Mouse (Mus musculus): ENCODE results near the gene Olfr1496. TPM values are rescaled to one million over a fixed set of nuclear protein-coding genes. Genes with fewer than 3 reads are reported as not detected.
"Not testable (repeated sequence)": the region's sequence is repeated elsewhere in the genome, so short reads cannot be mapped to it uniquely, and the experiment has no call there.

Olfr1496 gene
- polyA plus RNA-seq (2015; fragmentation: Nextera tagmentation; extraction: Ambion mirVana) = not detected in 2 replicates

GRCm38 (mm10) chr19:13777578-13777977, at the start of gene Olfr1496:
Gene Olfr1496, plus strand, starts transcription at chr19:13777878.
- H3K36me3 ChIP-seq (replicated peaks) = no peaks in the 10 kb centered on the region
- H3K4me1 ChIP-seq (replicated peaks) = no peaks in the 10 kb centered on the region
- H3K27ac ChIP-seq (replicated peaks) = no peak within 1 kb of the TSS
- no peaks in the 10 kb centered on the region for H3K9me3 ChIP-seq (replicated peaks)
- 60% methylated on average over 1 of the region's 1 CpGs for WGBS (ENCODE audit: insufficient replicate concordance)
- no peak within 1 kb of the TSS for H3K9ac ChIP-seq
- H3K27me3 ChIP-seq = no peaks in the 10 kb centered on the region
- no peak within 1 kb of the TSS for H3K4me3 ChIP-seq (replicated peaks)
- H3K4me2 ChIP-seq = no peak within 1 kb of the TSS
- no peak for ATAC-seq (ENCODE audit: insufficient read depth)

- Histone ChIP-seq H3K36me3 (replicated peaks) (no peaks in the 10 kb centered on the region), H3K4me2 (no peak within 1 kb of the TSS), H3K27me3 (no peaks in the 10 kb centered on the region), H3K4me1 (replicated peaks) (no peaks in the 10 kb centered on the region), H3K4me3 (replicated peaks) (no peak within 1 kb of the TSS), H3K9ac (no peak within 1 kb of the TSS), H3K27ac (replicated peaks) (no peak within 1 kb of the TSS), H3K9me3 (replicated peaks) (no peaks in the 10 kb centered on the region)
- 66% methylated on average over 4 of the region's 4 CpGs for WGBS (ENCODE audit: insufficient replicate concordance)
- no peak for ATAC-seq (ENCODE audit: insufficient read depth)
Observed at GRCm38 (mm10) chr19:13739428-13739827, 38.2 kb upstream of the Olfr1496 start, which contains the start of gene Olfr1494. Gene Olfr1494, plus strand, starts transcription at chr19:13739728.

- Histone ChIP-seq H3K36me3 (replicated peaks) (no peaks in the 10 kb centered on the region), H3K27ac (replicated peaks) (no peak overlapping the region), H3K9ac (no peak overlapping the region), H3K4me3 (replicated peaks) (no peak overlapping the region), H3K4me2 (no peak overlapping the region), H3K4me1 (replicated peaks) (no peaks in the 10 kb centered on the region), H3K27me3 (no peaks in the 10 kb centered on the region), H3K9me3 (replicated peaks) (0 out of 2 replicates have a peak, but pooled peaks cover 3% of the 10 kb centered on the region)
- WGBS (ENCODE audit: insufficient replicate concordance) = 68% methylated on average over 1 of the region's 1 CpGs
- no peak for ATAC-seq (ENCODE audit: insufficient read depth)
Observed at GRCm38 (mm10) chr19:13749366-13749765, 28.3 kb upstream of the Olfr1496 start.

GRCm38 (mm10) chr19:13764306-13764705, 13.4 kb upstream of the Olfr1496 start, which contains the start of gene Olfr1495:
Gene Olfr1495, plus strand, starts transcription at chr19:13764606.
- H3K4me1 ChIP-seq (replicated peaks) = no peaks in the 10 kb centered on the region
- 51% methylated on average over 3 of the region's 3 CpGs for WGBS (ENCODE audit: insufficient replicate concordance)

GRCm38 (mm10) chr19:13768565-13769276, 9.0 kb upstream of the Olfr1496 start:
- Histone ChIP-seq H3K4me1 (replicated peaks) (no peaks in the 10 kb centered on the region), H3K36me3 (replicated peaks) (no peaks in the 10 kb centered on the region), H3K27ac (replicated peaks) (no peak overlapping the region), H3K4me2 (no peak overlapping the region), H3K27me3 (no peaks in the 10 kb centered on the region), H3K9me3 (replicated peaks) (no peaks in the 10 kb centered on the region), H3K9ac (no peak overlapping the region), H3K4me3 (replicated peaks) (no peak overlapping the region)
- WGBS (ENCODE audit: insufficient replicate concordance) = 70% methylated on average over 9 of the region's 9 CpGs
- ATAC-seq (ENCODE audit: insufficient read depth) = no peak

More at GRCm38 (mm10) chr19:13764306-13764705, 13.4 kb upstream of the Olfr1496 start, which contains the start of gene Olfr1495:
- Histone ChIP-seq H3K4me3 (replicated peaks) (no peak within 1 kb of the TSS), H3K36me3 (replicated peaks) (no peaks in the 10 kb centered on the region), H3K27me3 (no peaks in the 10 kb centered on the region), H3K9ac (no peak within 1 kb of the TSS), H3K4me2 (no peak within 1 kb of the TSS), H3K27ac (replicated peaks) (no peak within 1 kb of the TSS), H3K9me3 (replicated peaks) (no peaks in the 10 kb centered on the region)
- no peak for ATAC-seq (ENCODE audit: insufficient read depth)

- Histone ChIP-seq H3K4me2 (no peak within 1 kb of the TSS), H3K4me1 (replicated peaks) (no peaks in the 10 kb centered on the region), H3K9ac (no peak within 1 kb of the TSS), H3K27ac (replicated peaks) (no peak within 1 kb of the TSS), H3K27me3 (no peaks in the 10 kb centered on the region), H3K36me3 (replicated peaks) (no peaks in the 10 kb centered on the region), H3K4me3 (replicated peaks) (no peak within 1 kb of the TSS), H3K9me3 (replicated peaks) (no peaks in the 10 kb centered on the region)
- no peak for ATAC-seq (ENCODE audit: insufficient read depth)
Observed at GRCm38 (mm10) chr19:13798102-13798501, 20.4 kb downstream of the Olfr1496 start, which contains the start of gene Olfr1497. Gene Olfr1497, minus strand, starts transcription at chr19:13798202.

GRCm38 (mm10) chr19:13805486-13805885, 27.8 kb downstream of the Olfr1496 start:
- not testable (repeated sequence) for H3K27me3 ChIP-seq; H3K4me3 ChIP-seq (replicated peaks); H3K9me3 ChIP-seq (replicated peaks); H3K4me2 ChIP-seq; H3K4me1 ChIP-seq (replicated peaks); ATAC-seq (ENCODE audit: insufficient read depth); H3K9ac ChIP-seq; H3K27ac ChIP-seq (replicated peaks); H3K36me3 ChIP-seq (replicated peaks)
- WGBS (ENCODE audit: insufficient replicate concordance) = 36% methylated on average over 1 of the region's 1 CpGs

GRCm38 (mm10) chr19:13812823-13813222, 35.1 kb downstream of the Olfr1496 start:
- Histone ChIP-seq H3K27me3 (no peaks in the 10 kb centered on the region), H3K9ac (no peak overlapping the region)

GRCm38 (mm10) chr19:13818827-13819226, 41.1 kb downstream of the Olfr1496 start:
- Histone ChIP-seq H3K27me3 (no peaks in the 10 kb centered on the region), H3K4me2 (no peak overlapping the region), H3K36me3 (replicated peaks) (no peaks in the 10 kb centered on the region), H3K27ac (replicated peaks) (no peak overlapping the region), H3K4me1 (replicated peaks) (no peaks in the 10 kb centered on the region), H3K9me3 (replicated peaks) (no peaks in the 10 kb centered on the region), H3K4me3 (replicated peaks) (no peak overlapping the region), H3K9ac (no peak overlapping the region)
- WGBS (ENCODE audit: insufficient replicate concordance) = 25% methylated on average over 5 of the region's 5 CpGs
- no peak for ATAC-seq (ENCODE audit: insufficient read depth)

More at GRCm38 (mm10) chr19:13812823-13813222, 35.1 kb downstream of the Olfr1496 start:
- Histone ChIP-seq H3K9me3 (replicated peaks) (no peaks in the 10 kb centered on the region), H3K4me2 (no peak overlapping the region), H3K27ac (replicated peaks) (no peak overlapping the region), H3K36me3 (replicated peaks) (no peaks in the 10 kb centered on the region), H3K4me1 (replicated peaks) (no peaks in the 10 kb centered on the region), H3K4me3 (replicated peaks) (no peak overlapping the region)
- ATAC-seq (ENCODE audit: insufficient read depth) = no peak
- WGBS (ENCODE audit: insufficient replicate concordance) = 51% methylated on average over 2 of the region's 2 CpGs

- no peak for ATAC-seq (ENCODE audit: insufficient read depth)
- no peak within 1 kb of the TSS for H3K9ac ChIP-seq
- no peaks in the 10 kb centered on the region for H3K36me3 ChIP-seq (replicated peaks)
- H3K4me2 ChIP-seq = no peak within 1 kb of the TSS
- H3K4me1 ChIP-seq (replicated peaks) = no peaks in the 10 kb centered on the region
- no peak within 1 kb of the TSS for H3K27ac ChIP-seq (replicated peaks)
- no peaks in the 10 kb centered on the region for H3K9me3 ChIP-seq (replicated peaks)
- H3K27me3 ChIP-seq = no peaks in the 10 kb centered on the region
- H3K4me3 ChIP-seq (replicated peaks) = no peak within 1 kb of the TSS
Observed at GRCm38 (mm10) chr19:13819347-13819746, 41.7 kb downstream of the Olfr1496 start, which contains the start of gene Olfr1499. Gene Olfr1499, minus strand, starts transcription at chr19:13819447.

- H3K27ac ChIP-seq (replicated peaks) = no peak overlapping the region
- no peak overlapping the region for H3K4me2 ChIP-seq
- H3K9me3 ChIP-seq (replicated peaks) = no peaks in the 10 kb centered on the region
- H3K9ac ChIP-seq = no peak overlapping the region
- no peak overlapping the region for H3K4me3 ChIP-seq (replicated peaks)
- ATAC-seq (ENCODE audit: insufficient read depth) = no peak
- H3K36me3 ChIP-seq (replicated peaks) = no peaks in the 10 kb centered on the region
- no peaks in the 10 kb centered on the region for H3K4me1 ChIP-seq (replicated peaks)
- H3K27me3 ChIP-seq = no peaks in the 10 kb centered on the region
- 17% methylated on average over 5 of the region's 5 CpGs for WGBS (ENCODE audit: insufficient replicate concordance)
Observed at GRCm38 (mm10) chr19:13820847-13821246, 43.2 kb downstream of the Olfr1496 start.

All from liver, embryonic 15.5 days (tissue).